Mouse (Mus musculus) gastrocnemius, adult 8-10 months (tissue): ENCODE results near the gene Nsun7. TPM values are rescaled to one million over a fixed set of nuclear protein-coding genes. Genes with fewer than 3 reads are reported as not detected.

Experiments
- DNase-seq, 2 experiments: peaks; one replicate each; pipeline ENCODE4 v3.0.0; 2022; ENCODE audit warnings: low spot score in 2 of 2
- total RNA-seq, 4 experiments: library from RNA; stranded (reverse); gene quantifications; 2 replicates each; pipeline ENCODE4 v1.2.4; 2022

Nsun7 gene
- total RNA-seq, 4 experiments from 2014 or later = not detected

DNA sequence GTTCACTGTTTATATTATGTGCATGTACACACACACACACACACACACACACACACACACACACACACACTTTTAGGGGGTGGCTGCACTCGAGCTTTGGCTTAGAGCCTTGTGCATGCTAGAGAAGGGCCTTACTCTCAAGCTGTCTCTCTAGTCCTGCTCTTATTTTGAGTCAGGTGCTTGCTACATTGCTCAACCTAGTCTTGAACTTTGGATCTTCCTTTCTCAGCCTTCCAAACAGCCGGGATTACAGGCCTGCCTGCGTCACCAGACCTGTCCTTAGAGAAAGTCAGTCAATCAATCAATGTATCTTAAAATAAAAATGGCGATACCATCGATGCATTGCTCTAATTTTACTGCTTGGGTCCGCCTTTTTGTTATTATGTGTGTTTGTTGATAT lies 71.1 kb downstream of the Nsun7 start:
- DNase-seq = no peak

DNA sequence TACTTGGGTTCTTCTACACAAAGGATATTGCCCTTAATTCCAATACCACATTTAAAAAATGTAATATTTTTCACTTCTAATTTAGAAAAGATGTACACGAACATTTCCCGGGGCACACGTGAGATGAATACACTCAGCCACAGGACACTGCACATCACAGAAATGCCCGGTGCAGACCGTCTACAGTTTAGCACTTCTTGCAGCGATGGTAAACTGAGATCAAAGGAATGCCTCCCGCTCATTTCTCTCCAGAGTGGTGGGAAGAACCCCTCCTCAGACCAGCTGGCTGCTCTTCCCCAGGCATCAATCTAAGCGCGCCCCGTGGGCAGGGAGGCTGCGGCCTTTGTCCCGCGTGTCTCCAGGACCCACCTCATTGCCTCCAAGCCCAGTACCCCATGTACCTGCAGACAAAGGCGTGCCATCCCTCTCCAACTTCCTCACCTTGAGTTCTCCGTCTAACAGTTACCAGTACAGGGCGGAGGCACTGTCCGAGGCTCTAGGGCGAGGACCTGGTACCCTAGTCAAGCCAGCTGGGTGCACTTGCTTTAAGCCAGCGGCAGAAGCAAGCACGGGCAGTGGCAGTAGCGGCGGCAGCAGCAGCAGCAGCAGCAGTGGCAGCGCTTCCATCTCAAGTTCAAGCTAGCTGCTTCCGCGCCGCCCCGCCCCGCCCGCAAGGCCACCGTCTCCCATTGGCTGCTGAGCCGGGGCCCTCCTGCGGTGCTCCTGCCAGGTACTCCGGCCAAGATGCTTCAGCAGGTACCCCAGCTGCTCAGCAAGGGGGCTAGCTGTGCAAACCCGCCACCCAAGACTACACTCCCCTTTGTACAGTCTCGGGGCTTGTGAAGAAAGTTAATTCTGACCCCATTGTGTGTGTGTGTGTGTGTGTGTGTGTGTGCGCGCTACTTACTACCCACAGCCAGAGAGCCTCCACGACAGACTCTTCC lies 77.6 kb downstream of the Nsun7 start:
- DNase-seq = peak; percentile 20 to 45

DNA sequence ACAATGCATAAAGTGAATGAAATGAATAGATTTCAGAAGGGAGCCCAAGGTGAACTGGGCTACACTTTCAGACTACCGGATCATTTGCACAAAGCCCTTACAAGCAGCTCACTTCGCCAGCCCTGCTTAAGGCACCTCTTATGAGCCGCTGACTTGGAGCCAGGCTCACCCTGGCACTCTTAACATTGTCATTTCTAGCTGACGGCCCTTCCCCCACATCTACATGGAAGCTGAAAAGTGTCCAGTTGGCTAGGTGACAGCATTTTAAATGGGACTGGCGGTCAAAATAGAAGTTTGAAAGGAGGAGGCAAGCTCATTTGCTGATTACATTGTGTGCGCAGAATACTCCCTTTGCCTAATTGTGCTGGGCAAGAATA lies 78.3 kb downstream of the Nsun7 start:
- peak in 1 of 2 experiments; percentile 28 for DNase-seq

DNA sequence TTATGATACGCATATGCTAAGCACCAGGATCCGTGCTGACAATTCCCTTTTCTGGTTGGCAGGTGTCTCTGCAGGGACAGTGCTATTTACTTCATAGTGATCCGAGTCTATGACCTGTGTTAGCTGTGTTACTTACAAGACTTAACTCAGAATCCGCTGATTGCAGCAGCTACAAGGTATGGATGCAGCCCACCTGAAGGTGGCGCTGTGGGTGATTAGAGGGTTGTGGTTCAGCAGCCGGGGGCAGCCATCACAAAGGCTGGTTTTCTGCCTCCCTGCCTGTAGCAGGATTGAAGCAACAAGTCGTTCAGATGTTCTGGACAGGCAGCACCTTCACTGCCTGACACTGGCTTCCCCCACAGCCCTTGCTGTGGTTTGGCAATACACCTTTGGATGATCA lies 78.9 kb downstream of the Nsun7 start:
- DNase-seq = no peak

DNA sequence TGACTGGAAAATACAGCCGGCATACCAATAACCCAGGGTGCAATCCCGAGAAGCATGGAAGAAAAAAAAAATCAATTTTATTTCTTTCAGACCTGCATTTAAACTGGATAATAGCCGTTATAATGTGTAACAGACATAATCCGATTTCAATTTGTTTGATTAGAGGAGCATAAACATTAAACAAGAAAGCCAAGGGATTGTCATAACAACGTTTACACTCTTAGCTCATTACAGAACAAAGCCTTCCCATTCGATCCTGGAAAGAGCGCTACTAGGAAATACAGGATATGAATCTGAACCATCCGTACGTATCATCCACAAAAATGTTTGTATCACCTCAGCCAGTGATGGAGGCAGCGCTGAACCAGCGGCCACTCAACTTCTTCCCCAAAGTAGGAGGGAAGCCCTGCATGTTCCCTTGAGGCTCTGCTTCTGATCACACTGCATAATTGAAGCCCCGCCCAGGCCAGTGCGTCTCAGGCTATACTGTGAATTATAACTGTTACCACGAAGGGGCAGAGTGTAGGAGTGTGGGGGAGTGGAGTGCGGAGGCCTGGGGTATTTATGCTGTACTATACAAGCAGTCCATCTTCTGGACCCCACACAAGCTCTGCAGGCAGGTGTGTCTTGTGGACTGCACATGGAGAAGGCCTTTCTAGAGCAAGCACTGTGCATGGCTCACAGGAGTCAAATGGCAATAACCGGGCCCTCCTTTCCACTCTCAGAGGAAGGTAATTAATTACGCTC lies 80.8 kb downstream of the Nsun7 start:
- DNase-seq = no peak

DNA sequence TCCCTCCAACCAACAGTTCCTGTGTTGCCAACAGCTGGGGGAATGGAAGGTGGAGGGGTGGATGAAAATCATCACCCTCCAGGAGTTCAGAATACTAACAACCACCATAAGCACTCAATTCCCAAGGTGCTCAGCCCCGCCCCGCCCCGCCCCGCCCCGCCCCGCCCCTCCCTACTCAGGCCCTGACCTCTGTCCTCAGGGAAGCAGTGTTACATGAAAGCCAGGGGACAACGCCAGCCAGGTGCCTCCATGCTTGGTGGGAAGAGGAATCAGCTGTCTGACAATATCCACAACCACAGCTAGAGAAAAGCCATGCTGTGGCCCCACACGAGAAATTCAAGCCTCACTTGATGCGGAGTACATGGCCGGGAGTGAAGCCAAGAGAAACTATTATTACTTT lies 82.2 kb downstream of the Nsun7 start:
- no peak for DNase-seq

DNA sequence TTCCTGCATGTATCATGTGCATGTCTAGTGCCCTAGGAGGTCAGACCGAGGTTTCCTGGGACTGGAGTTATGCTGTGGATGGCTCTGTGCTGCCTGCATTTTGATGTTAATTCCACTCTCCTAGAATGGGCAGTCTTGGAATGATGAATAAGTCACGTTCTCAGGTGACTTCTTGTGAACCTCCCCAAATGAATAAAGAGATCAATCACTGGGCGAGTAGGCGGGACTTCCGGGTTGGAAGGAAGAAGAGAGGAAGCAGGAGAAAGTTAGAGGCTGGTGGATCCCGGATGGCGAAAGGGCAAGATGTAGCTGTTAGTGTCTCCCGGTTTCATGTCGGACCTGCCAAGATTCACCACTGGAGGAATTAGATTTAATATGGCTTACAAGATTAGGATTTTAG lies 82.6 kb downstream of the Nsun7 start:
- DNase-seq = no peak

DNA sequence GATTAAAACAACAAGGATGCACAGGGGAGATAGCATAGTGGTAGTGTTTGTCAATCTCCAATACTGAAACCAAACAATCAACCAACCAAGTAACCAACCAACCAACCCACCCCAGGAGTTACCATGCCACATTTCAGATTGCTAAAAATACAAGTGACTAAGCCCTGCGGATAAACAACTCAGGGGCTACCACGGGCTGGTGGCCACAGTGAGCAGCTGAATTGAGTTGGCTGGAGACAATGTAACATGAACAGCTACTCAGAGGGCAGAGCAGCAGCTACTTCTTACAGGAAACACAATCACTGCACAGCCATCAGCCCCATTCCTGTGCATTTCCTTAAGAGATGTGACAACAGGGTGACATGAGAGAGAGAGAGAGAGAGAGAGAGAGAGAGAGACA lies 84.5 kb downstream of the Nsun7 start:
- peak in 1 of 2 experiments; percentile 24 for DNase-seq

DNA sequence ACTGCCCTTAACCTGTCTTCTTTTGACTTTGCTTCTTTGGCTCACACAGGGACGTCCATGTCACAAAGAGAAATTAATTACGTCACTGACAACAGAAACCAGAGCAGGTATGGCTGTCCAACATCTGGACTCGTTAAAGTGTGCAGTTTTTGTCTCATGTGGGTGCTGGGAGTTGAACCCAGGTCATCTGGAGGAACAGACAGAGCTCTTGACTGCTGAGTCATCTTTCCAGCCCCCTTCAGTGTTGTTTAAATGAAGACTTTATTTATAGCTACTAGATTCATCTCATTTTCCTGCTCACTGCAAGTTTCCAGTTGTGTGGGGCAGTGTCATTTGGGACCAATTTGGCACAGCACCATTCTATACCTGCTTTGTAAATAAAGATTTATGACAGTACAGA lies 85.4 kb downstream of the Nsun7 start:
- no peak for DNase-seq

DNA sequence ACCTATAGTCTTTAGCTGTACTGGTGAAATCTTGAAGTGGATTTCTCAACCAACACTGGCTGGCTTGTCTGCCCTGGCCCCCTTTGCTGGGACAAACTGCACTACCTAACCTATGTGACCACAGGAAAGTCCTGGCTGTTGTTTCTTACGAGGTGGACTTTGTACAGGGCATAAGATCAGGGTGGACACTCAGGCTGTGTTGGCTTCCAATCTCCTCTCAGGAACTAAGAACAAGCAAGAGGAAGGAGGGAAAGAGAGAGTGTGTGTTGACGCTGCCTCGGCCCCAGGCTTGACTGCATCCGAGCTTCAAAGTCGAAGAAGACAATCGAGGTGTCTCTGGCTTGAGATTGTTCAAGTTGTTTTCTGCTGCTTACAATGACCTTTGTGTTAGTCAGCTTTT lies 87.1 kb downstream of the Nsun7 start:
- DNase-seq = no peak

Other genes starting within 250 kb of the Nsun7 start
- gene Rbm47, start 86.8 kb upstream of the Nsun7 start, total RNA-seq = 1 to 10 TPM in 1 of 4 experiments, under 1 TPM in 3; 0.27 to 1.8 (median 0.63) TPM